Mouse (Mus musculus) neural tube, embryonic 15.5 days (tissue): Measurements from ENCODE around the gene Chrna10. TPM values are rescaled to one million over a fixed set of nuclear protein-coding genes. Genes with fewer than 3 reads are reported as not detected.
A peak's percentile ranks its signal among the peaks of the same experiment; 100 is the strongest.

Experiments
- ATAC-seq: fragments of 200-750 bp; cut with Nextera tagmentation; 2 replicates; pipeline ENCODE4 v1.8.0; 2017; ENCODE audit warnings: mild to moderate bottlenecking, moderate TSS enrichment, moderate library complexity; ENCODE audit not compliant: low FRiP score
- H3K27ac ChIP-seq: fragments of 300-500 bp; sonication (generic); replicated peaks from 2 replicates; pipeline ENCODE4 v1.5.1; 2015; ENCODE audit warnings: mild to moderate bottlenecking, inconsistent platforms
- H3K27me3 ChIP-seq: fragments of 300-500 bp; sonication (generic); replicated peaks from 2 replicates; pipeline ENCODE4 v1.6.1; 2015; ENCODE audit warnings: inconsistent platforms
- H3K36me3 ChIP-seq: fragments of 300-500 bp; sonication (generic); 2 replicates; pipeline ENCODE4 v1.6.1; 2015; ENCODE audit warnings: inconsistent platforms
- H3K4me1 ChIP-seq: fragments of 300-500 bp; sonication (generic); 2 replicates; pipeline ENCODE4 v1.6.1; 2015; ENCODE audit warnings: inconsistent platforms
- H3K4me2 ChIP-seq: fragments of 300-500 bp; sonication (generic); 2 replicates; pipeline ENCODE4 v1.6.1; 2015; ENCODE audit warnings: inconsistent platforms, mild to moderate bottlenecking, moderate library complexity
- H3K4me3 ChIP-seq: fragments of 300-500 bp; sonication (generic); replicated peaks from 2 replicates; pipeline ENCODE4 v1.5.1; 2015; ENCODE audit warnings: mild to moderate bottlenecking, inconsistent platforms
- H3K9ac ChIP-seq: fragments of 300-500 bp; sonication (generic); replicated peaks from 2 replicates; pipeline ENCODE4 v1.6.1; 2015; ENCODE audit warnings: mild to moderate bottlenecking, inconsistent platforms
- H3K9me3 ChIP-seq: fragments of 300-500 bp; sonication (generic); replicated peaks from 2 replicates; pipeline ENCODE4 v1.6.1; 2016; ENCODE audit warnings: inconsistent platforms
- WGBS: fragments of 180-500 bp; shearing (Covaris S2); methylation state at CpG from one replicate; pipeline ENCODE4 v1.1.7; 2015; ENCODE audit warnings: mixed read lengths; 5-methylcytosine and 5-hydroxymethylcytosine counted together
- polyA plus RNA-seq: library from polyadenylated mRNA; unstranded; fragments of >200 nt; fragmentation: Nextera tagmentation; extraction: Ambion mirVana; gene quantifications from 2 replicates; pipeline ENCODE4 v1.2.1, GENCODE M21; 2015

Gene Chrna10
- polyA plus RNA-seq, 1 experiment from 2014 or later = not detected

GRCm38 (mm10) chr7:102104126-102104525 lies 12.5 kb downstream of the Chrna10 start:
- 76% methylated on average over 5 of the region's 5 CpGs for WGBS
- no peak overlapping the region for H3K27ac ChIP-seq
- no peaks in the 10 kb centered on the region for H3K9me3 ChIP-seq
- H3K9ac ChIP-seq = no peak overlapping the region
- no peaks in the 10 kb centered on the region; the same call in 1 of the 2 replicates for H3K27me3 ChIP-seq
- H3K36me3 ChIP-seq = no peaks in the 10 kb centered on the region
- no peak for ATAC-seq
- H3K4me2 ChIP-seq = no peak overlapping the region
- H3K4me1 ChIP-seq = peaks cover 14% of the 10 kb centered on the region
- no peak overlapping the region for H3K4me3 ChIP-seq

GRCm38 (mm10) chr7:102103555-102103954 lies 13.1 kb downstream of the Chrna10 start:
- peaks cover 14% of the 10 kb centered on the region for H3K4me1 ChIP-seq
- no peaks in the 10 kb centered on the region; the same call in 1 of the 2 replicates for H3K27me3 ChIP-seq
- no peak for ATAC-seq
- no peaks in the 10 kb centered on the region for H3K9me3 ChIP-seq
- H3K9ac ChIP-seq = no peak overlapping the region
- no peak overlapping the region for H3K27ac ChIP-seq
- H3K4me3 ChIP-seq = no peak overlapping the region
- H3K4me2 ChIP-seq = no peak overlapping the region
- 87% methylated on average over 2 of the region's 2 CpGs for WGBS
- no peaks in the 10 kb centered on the region for H3K36me3 ChIP-seq

GRCm38 (mm10) chr7:102102696-102103095 lies 13.9 kb downstream of the Chrna10 start:
- H3K27ac ChIP-seq = no peak overlapping the region
- no peak overlapping the region for H3K4me2 ChIP-seq
- ATAC-seq = no peak
- no peaks in the 10 kb centered on the region for H3K36me3 ChIP-seq
- H3K27me3 ChIP-seq = no peaks in the 10 kb centered on the region; the same call in 1 of the 2 replicates
- H3K4me1 ChIP-seq = peaks cover 14% of the 10 kb centered on the region
- H3K4me3 ChIP-seq = no peak overlapping the region
- 54% methylated on average over 6 of the region's 6 CpGs for WGBS
- no peaks in the 10 kb centered on the region for H3K9me3 ChIP-seq
- H3K9ac ChIP-seq = no peak overlapping the region

- no peak overlapping the region for H3K4me2 ChIP-seq
- WGBS = 43% methylated on average over 8 of the region's 8 CpGs
Observed at GRCm38 (mm10) chr7:102102241-102102640, 14.4 kb downstream of the Chrna10 start.

GRCm38 (mm10) chr7:102101487-102101886 lies 15.1 kb downstream of the Chrna10 start, which contains the start of gene Art1:
Art1 (plus strand) TSS chr7:102101743.
- no peak within 1 kb of the TSS for H3K9ac ChIP-seq
- H3K27me3 ChIP-seq = no peaks in the 10 kb centered on the region; the same call in 1 of the 2 replicates
- H3K9me3 ChIP-seq = no peaks in the 10 kb centered on the region
- no peak within 1 kb of the TSS for H3K4me3 ChIP-seq
- 44% methylated on average over 5 of the region's 5 CpGs for WGBS
- H3K4me1 ChIP-seq = peaks cover 14% of the 10 kb centered on the region
- no peaks in the 10 kb centered on the region for H3K36me3 ChIP-seq
- H3K27ac ChIP-seq = no peak within 1 kb of the TSS
- no peak for ATAC-seq
- H3K4me2 ChIP-seq = no peak within 1 kb of the TSS

More at GRCm38 (mm10) chr7:102102241-102102640, 14.4 kb downstream of the Chrna10 start:
- Histone ChIP-seq H3K4me1 (peaks cover 14% of the 10 kb centered on the region), H3K36me3 (no peaks in the 10 kb centered on the region), H3K9me3 (no peaks in the 10 kb centered on the region), H3K4me3 (no peak overlapping the region), H3K9ac (no peak overlapping the region), H3K27me3 (no peaks in the 10 kb centered on the region; the same call in 1 of the 2 replicates), H3K27ac (no peak overlapping the region)
- no peak for ATAC-seq

GRCm38 (mm10) chr7:102100868-102101267 lies 15.8 kb downstream of the Chrna10 start:
- ATAC-seq = no peak
- H3K36me3 ChIP-seq = no peaks in the 10 kb centered on the region
- H3K27me3 ChIP-seq = no peaks in the 10 kb centered on the region; the same call in 1 of the 2 replicates
- no peak overlapping the region for H3K4me3 ChIP-seq
- H3K4me2 ChIP-seq = no peak overlapping the region
- 35% methylated on average over 5 of the region's 5 CpGs for WGBS
- no peak overlapping the region for H3K9ac ChIP-seq
- no peaks in the 10 kb centered on the region for H3K9me3 ChIP-seq
- no peak overlapping the region for H3K27ac ChIP-seq
- peaks cover 14% of the 10 kb centered on the region for H3K4me1 ChIP-seq

- Histone ChIP-seq H3K9ac (no peak overlapping the region), H3K27me3 (no peaks in the 10 kb centered on the region; the same call in 1 of the 2 replicates), H3K4me3 (peak overlapping the region; percentile 23), H3K36me3 (no peaks in the 10 kb centered on the region), H3K9me3 (no peaks in the 10 kb centered on the region), H3K4me2 (peak overlapping the region; percentile 53), H3K4me1 (peaks cover 14% of the 10 kb centered on the region), H3K27ac (no peak overlapping the region)
- peak; percentile 39; the same call in 1 of the 2 replicates for ATAC-seq
- 3% methylated on average over 30 of the region's 30 CpGs for WGBS
Observed at GRCm38 (mm10) chr7:102099760-102100661, 16.6 kb downstream of the Chrna10 start.

- Histone ChIP-seq H3K27me3 (no peaks in the 10 kb centered on the region), H3K4me1 (no peaks in the 10 kb centered on the region), H3K4me3 (no peak overlapping the region), H3K9ac (no peak overlapping the region), H3K9me3 (no peaks in the 10 kb centered on the region), H3K36me3 (peaks cover 22% of the 10 kb centered on the region), H3K4me2 (no peak overlapping the region), H3K27ac (no peak overlapping the region)
- WGBS = 92% methylated on average over 4 of the region's 4 CpGs
- no peak for ATAC-seq
Observed at GRCm38 (mm10) chr7:102087336-102087735, 29.3 kb downstream of the Chrna10 start.

GRCm38 (mm10) chr7:102084041-102084696 lies 32.5 kb downstream of the Chrna10 start:
- H3K27ac ChIP-seq = no peak overlapping the region
- no peak overlapping the region for H3K9ac ChIP-seq
- H3K4me3 ChIP-seq = no peak overlapping the region
- H3K4me1 ChIP-seq = no peaks in the 10 kb centered on the region
- no peaks in the 10 kb centered on the region for H3K27me3 ChIP-seq
- H3K9me3 ChIP-seq = no peaks in the 10 kb centered on the region
- ATAC-seq = no peak
- WGBS = 94% methylated on average over 26 of the region's 26 CpGs
- H3K36me3 ChIP-seq = peaks cover 46% of the 10 kb centered on the region
- no peak overlapping the region for H3K4me2 ChIP-seq

GRCm38 (mm10) chr7:102082816-102083215 lies 33.8 kb downstream of the Chrna10 start, which contains the start of gene Trpc2:
Trpc2 (plus strand) TSS chr7:102083116.
- peaks cover 50% of the 10 kb centered on the region for H3K36me3 ChIP-seq
- no peaks in the 10 kb centered on the region for H3K4me1 ChIP-seq
- no peak within 1 kb of the TSS for H3K4me3 ChIP-seq
- H3K4me2 ChIP-seq = no peak within 1 kb of the TSS
- no peak for ATAC-seq
- no peaks in the 10 kb centered on the region for H3K27me3 ChIP-seq
- no peak within 1 kb of the TSS for H3K9ac ChIP-seq
- no peaks in the 10 kb centered on the region for H3K9me3 ChIP-seq
- WGBS = 82% methylated on average over 5 of the region's 5 CpGs
- no peak within 1 kb of the TSS for H3K27ac ChIP-seq

GRCm38 (mm10) chr7:102081784-102082183 lies 34.8 kb downstream of the Chrna10 start:
- Histone ChIP-seq H3K4me2 (no peak overlapping the region), H3K4me3 (no peak overlapping the region), H3K27ac (no peak overlapping the region), H3K4me1 (no peaks in the 10 kb centered on the region), H3K36me3 (peaks cover 59% of the 10 kb centered on the region), H3K27me3 (no peaks in the 10 kb centered on the region), H3K9me3 (no peaks in the 10 kb centered on the region), H3K9ac (no peak overlapping the region)
- WGBS = 96% methylated on average over 5 of the region's 5 CpGs
- ATAC-seq = no peak
